Mouse (Mus musculus) c-Kit-positive CD71-positive TER-119-positive erythroid progenitor cells, embryonic 14.5 days (primary cell): ENCODE results near the gene Slc16a2.
"Not testable (repeated sequence)": the region's sequence is repeated elsewhere in the genome, so short reads cannot be mapped to it uniquely, and the experiment has no call there.

Experiments used
- DNase-seq: peaks from one replicate; pipeline ENCODE4 v3.0.0-alpha.2; 2013; ENCODE audit warnings: low spot score

The Slc16a2 gene

GRCm38 (mm10) chrX:103734041-103734625, 87.7 kb downstream of the Slc16a2 start:
- DNase-seq: no peak

GRCm38 (mm10) chrX:103733091-103733490, 88.7 kb downstream of the Slc16a2 start:
- DNase-seq: no peak

GRCm38 (mm10) chrX:103732033-103732703, 89.6 kb downstream of the Slc16a2 start:
- no peak for DNase-seq

- no peak for DNase-seq
These were observed 99.3 kb downstream of the Slc16a2 start for GRCm38 (mm10) chrX:103722437-103722836.

GRCm38 (mm10) chrX:103719618-103720185, 102.1 kb downstream of the Slc16a2 start:
- no peak for DNase-seq

GRCm38 (mm10) chrX:103712922-103713321, 108.9 kb downstream of the Slc16a2 start:
- DNase-seq: no peak

- DNase-seq: no peak
These were observed 112.1 kb downstream of the Slc16a2 start for GRCm38 (mm10) chrX:103709671-103710070.

GRCm38 (mm10) chrX:103708592-103708991, 113.2 kb downstream of the Slc16a2 start:
- DNase-seq: no peak

GRCm38 (mm10) chrX:103704611-103705010, 117.2 kb downstream of the Slc16a2 start:
- no peak for DNase-seq

GRCm38 (mm10) chrX:103704024-103704423, 117.8 kb downstream of the Slc16a2 start:
- no peak for DNase-seq

GRCm38 (mm10) chrX:103697796-103698195, 124.0 kb downstream of the Slc16a2 start:
- DNase-seq: no peak

- no peak for DNase-seq
These were observed 125.7 kb downstream of the Slc16a2 start for GRCm38 (mm10) chrX:103696081-103696519.

- DNase-seq: peak; percentile 7
These were observed 126.4 kb downstream of the Slc16a2 start for GRCm38 (mm10) chrX:103695165-103695996.

- DNase-seq: no peak
These were observed 127.0 kb downstream of the Slc16a2 start for GRCm38 (mm10) chrX:103694787-103695164.

GRCm38 (mm10) chrX:103694381-103694780, 127.4 kb downstream of the Slc16a2 start:
- no peak for DNase-seq

- no peak for DNase-seq
These were observed 128.9 kb downstream of the Slc16a2 start for GRCm38 (mm10) chrX:103692916-103693315.

- DNase-seq: no peak
These were observed 133.2 kb downstream of the Slc16a2 start for GRCm38 (mm10) chrX:103688551-103688950.

GRCm38 (mm10) chrX:103674674-103675073, 147.1 kb downstream of the Slc16a2 start:
- DNase-seq: no peak

- no peak for DNase-seq
These were observed 148.0 kb downstream of the Slc16a2 start for GRCm38 (mm10) chrX:103673761-103674160.

GRCm38 (mm10) chrX:103670245-103670644, 151.5 kb downstream of the Slc16a2 start:
- DNase-seq: no peak

- DNase-seq: not testable (repeated sequence)
These were observed 157.3 kb downstream of the Slc16a2 start for GRCm38 (mm10) chrX:103664445-103664844.

GRCm38 (mm10) chrX:103658985-103659384, 162.8 kb downstream of the Slc16a2 start:
- no peak for DNase-seq

GRCm38 (mm10) chrX:103653021-103653420, 168.8 kb downstream of the Slc16a2 start:
- DNase-seq: no peak
